Mouse (Mus musculus) midbrain, embryonic 15.5 days (tissue): ENCODE measurements around the gene Myoz2. TPM values are rescaled to one million over a fixed set of nuclear protein-coding genes. Genes with fewer than 3 reads are reported as not detected.

Source experiments
- ATAC-seq: fragments of 200-750 bp; cut with Nextera tagmentation; replicated peaks from 2 replicates; pipeline ENCODE4 v1.8.0; 2017; ENCODE audit warnings: moderate TSS enrichment
- H3K27ac ChIP-seq: fragments of 300-500 bp; sonication (generic); 2 replicates; pipeline ENCODE4 v1.5.1; 2015; ENCODE audit warnings: mild to moderate bottlenecking, inconsistent platforms
- H3K27me3 ChIP-seq: fragments of 300-500 bp; sonication (generic); replicated peaks from 2 replicates; pipeline ENCODE4 v1.6.1; 2015; ENCODE audit warnings: inconsistent platforms
- H3K36me3 ChIP-seq: fragments of 300-500 bp; sonication (generic); replicated peaks from 2 replicates; pipeline ENCODE4 v1.6.1; 2015; ENCODE audit warnings: inconsistent platforms
- H3K4me1 ChIP-seq: fragments of 300-500 bp; sonication (generic); 2 replicates; pipeline ENCODE4 v1.6.1; 2015; ENCODE audit warnings: inconsistent platforms
- H3K4me2 ChIP-seq: fragments of 300-500 bp; sonication (generic); 2 replicates; pipeline ENCODE4 v1.6.1; 2015; ENCODE audit warnings: inconsistent platforms, mild to moderate bottlenecking, moderate library complexity
- H3K4me3 ChIP-seq: fragments of 300-500 bp; sonication (generic); 2 replicates; pipeline ENCODE4 v1.5.1; 2015; ENCODE audit warnings: mild to moderate bottlenecking, inconsistent platforms
- H3K9ac ChIP-seq: fragments of 300-500 bp; sonication (generic); 2 replicates; pipeline ENCODE4 v1.6.1; 2015; ENCODE audit warnings: mild to moderate bottlenecking, inconsistent platforms
- H3K9me3 ChIP-seq: fragments of 300-500 bp; sonication (generic); 2 replicates; pipeline ENCODE4 v1.6.1; 2016; ENCODE audit warnings: inconsistent platforms
- WGBS: fragments of 180-500 bp; shearing (Covaris S2); methylation state at CpG from one replicate; pipeline ENCODE4 v1.1.7; 2015; ENCODE audit warnings: mixed read lengths; 5-methylcytosine and 5-hydroxymethylcytosine counted together
- microRNA-seq: library from miRNA; unstranded; fragments of <30 nt; microRNA quantifications from one replicate; pipeline ENCODE4, GENCODE M21; 2016
- polyA plus RNA-seq: library from polyadenylated mRNA; unstranded; fragments of >200 nt; fragmentation: Nextera tagmentation; extraction: Ambion mirVana; gene quantifications from 2 replicates; pipeline ENCODE4 v1.2.1, GENCODE M21; 2015

Myoz2 gene
- polyA plus RNA-seq, 1 experiment from 2014 or later, result not detected

- H3K27me3 ChIP-seq, result no peaks in the 10 kb centered on the region
- H3K36me3 ChIP-seq, result no peaks in the 10 kb centered on the region
- H3K9me3 ChIP-seq, result no peaks in the 10 kb centered on the region
- 87% methylated on average over 5 of the region's 5 CpGs for WGBS
- H3K4me3 ChIP-seq, result no peak overlapping the region
- H3K4me2 ChIP-seq, result no peak overlapping the region
- ATAC-seq, result no peak
- H3K4me1 ChIP-seq, result no peaks in the 10 kb centered on the region
- H3K9ac ChIP-seq, result no peak overlapping the region
- H3K27ac ChIP-seq, result no peak overlapping the region
Observed at GRCm38 (mm10) chr3:122964301-122964700, 70.5 kb downstream of the Myoz2 start.

Small RNAs within 50 kb of the gene (microRNA-seq; reads per million reads assigned to microRNA genes)
- gene Gm22066, result not detected

Other genes starting within 250 kb of the Myoz2 start
- 0.76 TPM in 1 of 2 replicates, not detected in the other for gene Fabp2, start 139.9 kb downstream of the Myoz2 start, polyA plus RNA-seq
- not detected in 2 replicates for gene Gm10959, start 115.7 kb downstream of the Myoz2 start, polyA plus RNA-seq
- 61.9 and 65.0 TPM in 2 replicates for gene 1810037I17Rik, start 110.8 kb downstream of the Myoz2 start, polyA plus RNA-seq
- 11.1 and 12.1 TPM in 2 replicates for gene Usp53, start 50.5 kb downstream of the Myoz2 start, polyA plus RNA-seq
- gene Synpo2, start 201.1 kb upstream of the Myoz2 start, polyA plus RNA-seq, result 1.4 and 1.7 TPM in 2 replicates
- gene Sec24d, start 232.4 kb upstream of the Myoz2 start, polyA plus RNA-seq, result 12.0 and 12.9 TPM in 2 replicates